Mouse (Mus musculus) adipocyte (in vitro differentiated cells): ENCODE results near the gene Vav3.

Experiments
- DNase-seq: peaks from one replicate; pipeline ENCODE4 v3.0.0-alpha.2; 2016; ENCODE audit warnings: low spot score

Vav3 gene

DNA sequence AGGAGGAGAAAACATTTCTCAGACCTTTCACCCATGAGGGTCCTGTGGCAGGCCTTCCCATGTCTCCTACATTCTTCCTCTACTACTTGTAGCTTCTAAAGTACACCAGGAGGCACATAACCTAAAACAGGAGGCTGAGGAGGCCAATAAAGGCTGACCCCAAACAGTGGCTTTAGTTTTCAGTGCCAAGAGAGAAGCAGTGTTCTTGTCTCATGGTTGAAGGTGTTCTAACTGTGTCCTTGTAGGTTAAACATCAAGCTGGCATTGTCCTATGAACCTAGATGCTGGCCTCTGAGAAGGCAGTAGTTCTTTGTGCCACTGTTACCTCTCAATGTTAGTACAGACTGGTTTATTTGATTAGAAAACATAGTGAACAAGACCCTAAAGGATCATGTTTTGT, 245.5 kb downstream of the Vav3 start:
- DNase-seq, result no peak

DNA sequence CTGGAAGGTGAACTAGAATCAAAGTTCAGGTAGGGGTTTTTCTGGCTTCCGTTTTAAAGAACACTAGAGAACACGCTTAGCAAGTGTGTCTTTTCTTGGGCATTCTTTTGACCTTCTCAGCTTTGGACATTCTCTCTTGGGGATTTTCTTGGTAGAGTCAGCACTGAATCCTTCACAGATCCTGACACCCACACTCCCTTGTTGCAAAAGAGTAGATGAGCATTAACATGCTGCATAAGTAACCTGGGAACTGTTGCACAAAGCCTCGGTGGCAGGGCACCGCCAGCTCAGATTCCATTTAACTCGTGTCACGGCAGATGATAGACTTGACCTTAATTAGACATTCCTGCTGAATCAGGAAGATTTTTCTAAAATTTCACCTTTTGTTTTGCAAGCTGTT, 252.5 kb downstream of the Vav3 start:
- DNase-seq, result no peak

DNA sequence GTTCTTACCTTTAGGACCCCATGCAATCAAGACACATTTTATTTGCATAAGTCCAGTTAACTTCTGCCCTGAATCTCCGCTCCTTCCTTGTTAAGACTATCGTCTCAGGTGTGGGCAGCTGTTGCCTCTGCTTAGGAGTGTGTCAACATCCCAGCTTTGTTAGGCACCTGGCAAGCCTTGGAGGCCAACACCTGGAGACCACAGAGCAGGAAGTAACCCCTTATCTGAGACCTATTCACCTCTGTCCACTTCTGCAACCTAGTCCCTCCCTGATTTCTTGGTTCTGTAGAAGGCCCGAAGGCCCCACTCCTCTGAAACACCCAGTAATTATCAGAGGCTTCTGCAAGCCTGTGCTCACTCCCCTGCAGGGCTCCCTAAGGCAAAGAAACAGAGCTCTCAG, 255.6 kb downstream of the Vav3 start:
- no peak for DNase-seq

DNA sequence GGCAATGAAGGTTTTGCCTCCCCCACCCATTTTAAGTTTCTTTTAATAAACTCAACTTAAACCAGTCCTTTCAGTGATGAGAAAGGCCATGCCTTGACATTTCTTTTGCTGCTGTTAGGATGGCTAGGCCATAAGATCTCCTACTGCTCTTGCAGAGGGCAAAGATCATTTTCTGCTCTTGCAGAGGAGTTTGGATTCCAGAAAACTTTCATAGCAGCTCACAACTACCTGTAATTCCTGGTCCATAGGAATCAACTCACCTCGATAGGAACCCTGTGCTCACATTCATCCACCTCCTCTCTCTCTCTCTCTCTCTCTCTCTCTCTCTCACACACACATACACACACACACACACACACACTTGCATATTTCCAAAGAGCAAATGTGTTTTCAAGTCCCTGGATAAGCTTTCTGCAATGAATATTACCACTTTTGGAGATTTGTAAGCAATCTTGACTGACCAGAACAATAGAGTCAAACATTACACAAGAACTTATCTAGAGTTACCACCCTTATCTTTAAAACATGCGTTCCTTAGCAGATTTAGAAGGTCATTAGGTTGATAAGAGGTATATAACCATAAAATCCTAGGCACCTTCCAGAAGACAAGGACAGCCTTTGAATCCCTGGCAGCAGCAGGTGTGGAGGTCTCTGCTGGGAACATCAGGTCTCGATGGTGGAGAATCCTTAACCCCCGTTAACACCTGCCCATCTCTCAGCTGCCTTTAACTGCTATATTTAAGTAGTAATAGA, 260.4 kb downstream of the Vav3 start:
- DNase-seq, result no peak

DNA sequence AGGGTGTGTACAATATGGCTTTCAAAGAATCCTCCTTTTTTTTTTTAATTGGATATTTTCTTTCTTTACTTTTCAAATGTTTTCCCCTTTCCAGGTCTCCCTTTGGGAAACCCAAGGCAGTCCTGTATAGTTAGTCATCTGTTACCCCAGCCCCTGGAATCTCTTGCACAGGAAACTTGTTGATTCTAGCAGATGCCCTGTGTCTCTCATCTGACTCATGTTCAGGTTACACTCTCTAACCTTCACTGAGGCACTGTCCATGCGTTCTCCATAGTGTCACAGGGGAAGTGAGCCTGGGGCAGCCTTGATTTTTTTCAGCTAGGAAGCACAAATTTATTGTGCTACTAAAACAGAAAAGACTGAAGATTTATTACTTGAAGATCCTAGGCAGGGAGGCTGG, 262.3 kb downstream of the Vav3 start:
- DNase-seq, result no peak

DNA sequence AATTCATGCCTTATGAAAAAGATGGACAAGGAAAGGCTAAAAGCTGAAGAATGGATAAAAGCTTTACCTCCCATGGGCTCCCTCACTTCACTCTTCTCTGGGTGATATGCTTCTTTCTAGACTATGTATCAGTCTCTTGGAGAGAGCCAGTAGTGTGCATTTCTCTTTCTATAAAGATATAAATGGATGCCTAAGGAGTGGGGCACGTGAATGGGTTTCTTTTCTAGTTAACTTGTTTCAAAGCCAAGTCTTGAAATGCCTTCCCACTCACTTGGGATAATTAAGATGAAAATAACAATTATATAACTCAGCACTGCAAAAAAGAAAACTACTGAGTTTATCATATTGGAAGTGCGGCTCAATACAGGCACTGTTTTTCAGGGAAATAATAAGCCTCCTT, 265.7 kb downstream of the Vav3 start:
- DNase-seq, result no peak

DNA sequence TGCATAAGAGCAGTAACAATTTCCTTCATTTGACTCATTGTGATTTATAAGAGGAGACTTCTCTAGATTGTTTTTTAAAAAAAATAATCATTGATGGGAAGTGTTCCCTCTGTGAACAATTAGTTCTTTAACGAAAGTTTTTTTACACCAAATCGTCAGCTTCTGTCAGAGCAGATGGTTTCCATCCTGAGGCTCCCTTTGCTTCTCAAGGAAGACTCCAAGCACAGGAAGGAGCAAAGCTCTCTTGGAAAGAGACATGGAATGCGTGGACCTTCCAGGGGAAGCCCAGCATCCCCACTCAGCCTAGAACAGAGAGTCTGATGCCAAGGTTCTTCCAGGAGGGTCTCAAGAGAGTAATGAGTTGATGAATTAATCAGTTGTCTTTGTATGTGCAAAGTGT, 281.3 kb downstream of the Vav3 start:
- no peak for DNase-seq

DNA sequence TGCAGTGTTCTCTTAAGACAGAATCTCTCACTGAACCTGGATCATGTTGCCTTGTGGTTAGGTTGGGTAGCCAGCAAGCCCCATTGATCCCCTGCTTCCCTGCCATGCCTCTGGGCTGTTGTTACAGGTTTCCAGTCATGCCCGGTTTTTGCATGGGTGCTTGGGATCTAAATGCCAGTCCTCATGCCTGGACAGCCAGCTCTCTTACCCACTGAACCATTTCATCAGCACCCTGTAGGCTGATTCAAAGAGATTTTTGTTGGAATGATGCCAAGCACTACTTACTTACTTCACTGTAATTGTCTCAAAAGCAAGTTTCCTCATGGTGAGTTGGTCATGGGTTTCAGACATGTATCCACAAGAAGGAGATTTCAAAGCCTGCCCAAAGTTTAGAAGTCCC, 281.9 kb downstream of the Vav3 start:
- peak; percentile 59 for DNase-seq

DNA sequence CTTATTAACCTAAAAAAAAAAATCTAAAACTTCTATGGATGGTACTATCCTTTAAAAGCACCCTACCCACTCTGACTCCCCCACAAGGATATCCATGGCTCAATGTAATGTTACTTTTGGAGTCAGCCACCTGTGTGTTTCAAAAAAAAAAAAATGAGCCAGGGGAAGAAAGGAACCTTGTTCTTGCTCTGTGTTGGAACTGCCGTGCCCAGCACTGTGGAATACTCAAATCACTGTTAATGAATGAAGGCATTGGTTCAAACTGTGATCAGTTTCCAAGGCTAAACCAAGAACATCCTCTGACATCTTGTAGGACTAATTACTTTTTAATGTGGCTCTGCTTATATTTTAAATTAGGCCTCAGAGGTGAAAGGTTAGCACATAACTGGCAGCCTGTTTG, 282.4 kb downstream of the Vav3 start:
- DNase-seq, result no peak

DNA sequence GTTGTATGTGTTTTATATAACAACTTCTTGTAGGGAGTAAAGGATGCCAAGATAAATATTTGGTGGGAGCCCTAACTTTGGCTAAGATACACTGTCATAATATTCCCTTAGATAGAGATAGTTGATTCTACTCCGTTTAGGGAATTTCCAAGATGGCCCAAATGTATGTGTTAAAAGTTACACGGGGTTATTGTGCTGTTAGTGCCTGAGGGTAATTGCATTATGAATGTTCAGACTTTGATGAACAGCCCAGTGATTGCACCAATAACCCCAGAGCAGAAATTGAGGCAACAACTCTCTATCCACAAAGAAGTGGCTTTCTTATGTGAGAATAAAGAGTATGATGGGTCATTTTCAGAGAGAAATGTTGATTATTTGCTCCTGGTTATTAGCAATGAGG, 283.3 kb downstream of the Vav3 start:
- DNase-seq, result peak; percentile 56

DNA sequence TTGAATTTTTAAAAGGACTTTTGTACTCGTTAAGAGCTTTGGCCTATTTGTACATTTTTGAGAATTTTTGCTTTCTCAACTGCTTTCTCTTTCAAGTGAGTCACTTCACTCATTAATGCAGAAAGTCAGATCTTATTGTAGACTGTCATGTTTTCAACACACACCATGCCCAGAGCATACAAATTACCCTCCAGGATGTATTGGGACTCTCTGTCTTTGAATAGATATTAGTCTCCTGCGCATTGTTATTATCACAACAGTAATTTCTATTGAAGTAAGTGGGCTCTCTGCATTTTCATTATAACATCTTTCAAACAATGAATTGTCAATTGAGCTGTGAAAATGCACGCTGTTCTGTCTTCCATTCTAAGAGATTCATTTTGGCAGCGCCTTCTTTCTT, 295.6 kb downstream of the Vav3 start:
- DNase-seq, result no peak

DNA sequence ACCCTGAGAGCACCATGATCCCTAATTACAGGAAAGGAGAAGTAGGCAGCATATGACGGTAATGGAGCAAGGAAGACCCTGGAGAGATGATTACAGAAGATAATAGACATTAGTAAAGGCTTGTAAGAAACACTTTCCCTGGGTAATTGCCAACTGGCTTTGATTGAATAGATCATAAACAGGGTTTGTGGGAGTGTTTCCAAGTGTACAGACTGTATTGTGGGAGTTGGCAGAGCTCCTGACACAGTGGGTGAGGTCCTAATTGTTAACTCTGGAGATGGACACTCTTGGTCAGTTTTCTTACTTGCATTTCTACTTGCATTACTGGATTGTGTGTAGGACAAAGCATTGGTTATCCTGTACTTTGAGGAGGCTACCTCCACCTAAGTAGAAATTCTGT, 298.9 kb downstream of the Vav3 start:
- peak; percentile 43 for DNase-seq

DNA sequence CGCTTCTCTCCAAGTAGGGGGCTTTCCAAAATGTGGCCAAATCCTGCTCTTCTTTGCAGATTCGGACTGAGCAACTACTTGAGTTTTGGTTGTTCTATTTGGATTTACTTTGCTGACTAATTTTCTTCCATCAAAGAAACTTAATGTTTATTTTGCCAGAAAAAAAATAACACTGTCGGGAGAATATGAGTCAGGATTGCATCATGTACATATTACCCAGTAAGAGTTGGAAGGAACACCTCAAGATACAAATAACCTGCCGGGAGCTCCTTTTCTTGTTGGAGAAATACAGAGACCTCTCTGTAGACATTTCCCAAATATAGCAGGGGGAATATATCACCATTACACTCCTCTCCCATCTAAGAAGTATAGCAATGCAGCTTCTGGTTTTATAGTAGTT, 300.3 kb downstream of the Vav3 start:
- peak; percentile 29 for DNase-seq

DNA sequence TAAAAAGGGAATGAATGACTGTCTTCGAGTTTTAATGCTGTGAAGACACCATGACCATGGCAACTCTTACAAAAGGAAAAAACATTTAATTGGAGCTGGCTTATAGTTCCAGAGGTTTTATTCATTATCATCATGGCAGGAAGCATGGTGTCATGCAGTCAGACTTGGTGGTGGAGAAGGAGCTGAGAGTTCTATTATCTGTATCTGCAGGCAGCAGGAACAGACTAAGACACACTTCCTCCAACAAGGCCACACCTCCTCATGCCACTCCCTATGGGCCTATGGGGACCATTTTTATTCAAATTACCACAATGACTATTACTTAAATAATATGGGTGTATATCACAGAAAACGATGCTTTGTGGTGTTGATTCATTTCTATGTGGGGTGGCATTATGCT, 307.8 kb downstream of the Vav3 start:
- no peak for DNase-seq

DNA sequence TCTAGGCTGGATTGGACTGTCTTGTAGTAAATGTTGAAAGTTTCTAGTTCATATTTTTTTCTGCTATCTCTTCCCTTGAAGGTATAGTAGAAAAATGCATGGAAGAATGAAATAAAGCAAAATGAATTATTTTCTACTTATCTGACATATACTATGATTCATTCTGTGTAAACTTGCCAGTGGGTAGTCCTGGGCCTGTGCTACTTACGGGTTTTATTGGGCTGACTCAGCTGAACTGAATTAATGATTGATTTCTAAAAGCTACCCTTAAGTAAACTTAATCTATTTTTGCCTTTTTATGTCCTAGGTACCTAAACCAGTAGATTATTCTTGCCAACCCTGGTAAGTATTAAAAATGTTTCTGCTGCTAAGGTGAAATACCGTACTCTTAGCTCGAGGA, 311.0 kb downstream of the Vav3 start:
- no peak for DNase-seq

DNA sequence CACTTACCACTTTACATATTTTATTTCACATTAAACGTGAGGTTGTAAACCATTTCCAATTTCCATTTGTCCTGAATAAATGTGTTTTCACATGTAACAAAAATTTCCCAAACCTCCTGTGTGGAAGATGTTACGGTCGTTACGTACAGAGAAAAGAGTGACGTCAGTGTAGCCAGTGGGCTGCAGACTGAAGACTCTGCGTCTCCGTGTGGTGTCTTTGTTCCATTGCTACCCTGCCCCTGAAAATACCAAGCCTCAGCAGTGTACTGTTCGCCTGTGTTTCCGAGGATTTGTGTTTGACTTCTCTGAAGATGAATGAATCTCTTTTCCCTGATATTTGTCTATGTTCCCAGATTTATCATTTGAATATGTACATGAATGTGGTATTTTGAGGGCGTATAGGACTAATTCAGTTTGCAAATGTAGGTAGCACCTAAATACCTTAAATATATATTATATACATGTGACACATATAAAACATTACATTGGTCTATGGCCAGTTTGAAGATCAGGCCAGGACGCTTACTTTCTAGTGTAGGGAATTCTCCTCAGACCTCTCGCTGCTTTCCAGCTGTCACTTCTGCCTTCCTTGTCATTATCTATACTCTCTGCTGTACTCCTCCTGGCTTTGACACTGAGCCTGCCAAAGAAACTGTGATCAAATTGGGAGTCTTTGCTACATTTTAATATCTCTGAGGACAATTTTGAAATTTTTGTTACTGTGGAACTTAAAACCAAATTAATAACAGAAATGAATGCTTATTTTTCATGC, 312.6 kb downstream of the Vav3 start:
- no peak for DNase-seq

DNA sequence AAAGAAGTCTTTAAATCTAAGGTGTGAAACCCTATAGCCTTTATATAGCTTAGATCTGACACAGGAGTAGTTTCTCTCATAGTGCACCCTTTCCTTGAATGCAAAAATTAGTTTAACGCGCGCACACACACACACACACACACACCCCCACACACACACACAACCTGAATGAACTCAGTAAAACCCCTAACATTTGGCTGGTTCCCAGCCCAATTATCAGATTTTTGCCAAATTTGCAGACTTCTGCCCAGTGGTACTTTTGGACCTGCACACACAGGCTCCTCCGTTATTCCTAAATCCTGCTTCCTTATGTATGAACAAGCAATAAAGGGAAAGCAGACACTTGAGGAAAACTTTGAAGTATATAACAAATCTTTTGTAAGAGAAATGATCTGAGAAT, 313.9 kb downstream of the Vav3 start:
- no peak for DNase-seq

DNA sequence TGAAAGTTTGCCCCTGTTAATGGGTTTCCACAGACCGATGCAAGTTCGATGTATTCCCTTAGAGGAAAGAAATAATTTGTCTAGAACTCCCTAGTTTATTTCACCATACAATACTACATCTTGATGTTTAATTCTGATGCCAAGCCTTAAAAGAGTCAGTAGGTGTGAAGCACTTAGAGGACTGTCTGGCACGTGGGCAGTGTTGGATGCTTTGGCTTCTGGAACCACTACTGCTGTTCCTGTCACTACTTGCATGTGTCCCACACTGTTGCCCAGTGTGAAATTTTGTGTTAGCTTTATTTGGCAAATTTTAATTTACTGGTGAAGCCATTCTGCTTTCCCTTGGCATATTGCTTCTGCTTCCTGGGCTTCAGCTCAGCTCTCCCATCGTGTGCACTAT, 331.3 kb downstream of the Vav3 start:
- no peak for DNase-seq

DNA sequence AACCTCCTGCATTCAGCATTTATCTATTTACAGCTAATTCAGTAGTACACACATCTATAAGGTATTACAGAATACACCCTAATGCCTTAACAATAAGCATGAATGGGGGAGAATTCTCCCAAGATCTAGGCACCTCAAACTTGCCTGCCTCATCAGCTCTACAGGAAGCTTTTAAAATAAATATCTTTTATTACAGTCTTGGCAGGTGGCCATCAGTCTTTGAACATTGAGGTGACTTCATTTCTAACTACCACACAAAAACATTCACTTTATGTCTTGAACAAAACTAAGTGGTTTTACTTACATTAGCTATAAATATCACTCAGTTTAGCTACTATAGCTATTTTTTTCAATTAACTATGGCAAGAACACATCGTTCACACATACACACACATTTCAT, 332.5 kb downstream of the Vav3 start:
- DNase-seq, result no peak

DNA sequence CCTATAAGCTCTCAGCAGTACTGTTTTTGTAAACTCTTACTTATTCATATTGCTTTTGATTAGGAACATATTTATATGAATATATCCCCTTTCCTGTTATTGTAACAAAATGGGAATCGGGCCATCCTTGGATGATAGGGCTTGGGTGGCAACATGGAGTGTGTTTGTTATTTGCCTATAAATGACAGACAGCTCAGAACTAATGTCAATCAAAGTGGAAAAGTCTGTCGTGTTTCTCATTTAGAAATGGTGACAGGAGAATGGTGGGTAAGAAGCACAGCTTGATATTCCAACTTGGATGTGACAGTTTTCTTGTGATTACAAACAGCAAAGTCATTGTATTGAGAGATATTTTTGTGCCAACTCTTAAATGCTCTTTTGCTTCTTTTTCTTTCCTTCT, 339.8 kb downstream of the Vav3 start:
- DNase-seq, result no peak

DNA sequence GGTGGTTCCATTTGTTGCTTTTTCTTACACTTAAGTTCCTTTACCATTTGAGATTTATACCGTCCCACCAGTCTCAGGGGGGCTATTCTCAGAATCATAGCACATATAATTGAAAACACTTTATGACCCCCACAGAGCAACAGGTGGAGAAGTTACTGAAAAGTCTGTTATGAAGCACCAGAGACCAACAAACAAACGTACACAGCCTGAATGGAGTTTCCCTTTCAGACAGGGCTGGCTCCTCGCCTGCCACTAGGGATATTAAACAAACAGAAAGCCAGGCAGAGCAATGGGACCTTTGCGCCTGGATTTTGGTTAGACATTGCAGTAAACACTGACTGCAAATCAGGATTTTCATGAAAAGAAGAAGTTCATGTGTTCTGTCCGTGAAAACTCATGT, 341.4 kb downstream of the Vav3 start:
- peak; percentile 77 for DNase-seq

DNA sequence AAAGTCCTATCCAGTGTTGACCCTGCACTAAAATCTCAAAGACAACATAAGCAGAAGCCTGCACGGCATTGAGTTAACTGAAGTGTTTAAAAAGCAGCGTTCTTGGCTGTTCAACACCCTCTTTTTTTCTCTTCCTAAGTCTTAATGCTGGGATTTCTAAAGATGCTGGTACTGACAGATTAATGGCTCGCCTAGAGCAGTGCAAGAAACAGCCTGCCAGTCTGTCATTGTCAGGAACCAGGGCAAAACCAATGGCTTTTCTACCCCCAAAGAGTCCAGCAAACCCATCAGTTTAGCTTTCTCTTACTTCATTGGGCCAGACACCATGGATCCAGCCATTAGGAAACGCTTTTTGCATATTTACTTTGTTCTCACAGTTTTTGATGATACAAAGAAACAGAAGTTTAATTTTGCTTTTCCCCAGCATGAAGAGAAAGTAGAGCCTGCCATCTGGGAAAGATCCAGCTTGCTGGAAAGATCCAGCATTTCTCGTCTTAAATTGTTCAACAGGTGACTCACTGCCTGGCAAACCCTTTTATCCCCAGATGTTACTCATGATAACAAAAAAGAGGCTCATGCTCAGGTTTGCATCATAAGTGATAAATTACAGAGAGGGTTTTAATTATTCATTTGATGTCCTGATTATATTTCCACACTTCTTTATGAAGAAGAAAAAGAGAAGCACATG, 343.3 kb downstream of the Vav3 start:
- DNase-seq, result peak; percentile 25

DNA sequence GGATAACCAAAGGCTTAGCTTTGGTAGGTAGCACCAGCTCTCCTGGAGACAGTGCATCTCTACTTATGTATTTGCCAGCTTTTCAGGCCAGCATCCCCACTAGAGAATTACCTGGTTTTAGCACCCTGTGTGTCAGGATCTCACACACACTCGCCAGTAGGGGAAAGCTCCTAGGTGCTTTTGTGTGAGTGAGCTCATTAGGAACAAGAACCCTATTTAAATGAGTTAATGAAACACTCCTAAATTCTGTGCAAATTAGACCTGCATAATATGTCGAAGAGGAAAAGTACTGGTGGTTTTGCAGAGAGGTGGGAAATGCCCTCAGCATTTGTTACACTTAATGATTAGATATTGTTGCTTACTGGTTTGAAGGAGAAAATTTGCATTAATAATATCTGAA, 350.1 kb downstream of the Vav3 start:
- DNase-seq, result no peak
